Mouse (Mus musculus) megakaryocyte, embryonic 14.5 days (primary cell): ENCODE data around the gene Gpx3. TPM values are rescaled to one million over a fixed set of nuclear protein-coding genes. Genes with fewer than 3 reads are reported as not detected.

Experiments
- H3K27me3 ChIP-seq: replicated peaks from 2 replicates; pipeline ENCODE3; 2012; ENCODE audit warnings: inconsistent platforms
- H3K36me3 ChIP-seq: replicated peaks from 2 replicates; pipeline ENCODE3; 2012; ENCODE audit warnings: low read length, inconsistent platforms, mixed read lengths
- H3K4me1 ChIP-seq: 2 replicates; pipeline ENCODE4 v1.6.1; 2012; ENCODE audit warnings: inconsistent platforms
- H3K4me3 ChIP-seq: replicated peaks from 2 replicates; pipeline ENCODE3; 2012; ENCODE audit warnings: moderate library complexity, mild to moderate bottlenecking, inconsistent platforms
- H3K9me3 ChIP-seq: 2 replicates; pipeline ENCODE4 v1.6.1; 2012; ENCODE audit warnings: inconsistent platforms
- FLI1 ChIP-seq: IDR thresholded peaks from 2 replicates; pipeline ENCODE4 v1.6.1; 2012; ENCODE audit warnings: low read length, inconsistent platforms, mixed read lengths
- GATA1 ChIP-seq: IDR thresholded peaks from 3 replicates; pipeline ENCODE4 v1.6.1; 2012; ENCODE audit warnings: mixed read lengths, low read length, inconsistent platforms, borderline replicate concordance
- polyA plus RNA-seq: library from polyadenylated mRNA; stranded (reverse); fragments of >175 nt; gene quantifications from 2 replicates; pipeline ENCODE4 v1.2.3, GENCODE M21; 2012; ENCODE audit warnings: low replicate concordance; ENCODE audit not compliant: insufficient read depth

Gpx3 gene
- polyA plus RNA-seq, 1 experiment, result 34.2 TPM

DNA sequence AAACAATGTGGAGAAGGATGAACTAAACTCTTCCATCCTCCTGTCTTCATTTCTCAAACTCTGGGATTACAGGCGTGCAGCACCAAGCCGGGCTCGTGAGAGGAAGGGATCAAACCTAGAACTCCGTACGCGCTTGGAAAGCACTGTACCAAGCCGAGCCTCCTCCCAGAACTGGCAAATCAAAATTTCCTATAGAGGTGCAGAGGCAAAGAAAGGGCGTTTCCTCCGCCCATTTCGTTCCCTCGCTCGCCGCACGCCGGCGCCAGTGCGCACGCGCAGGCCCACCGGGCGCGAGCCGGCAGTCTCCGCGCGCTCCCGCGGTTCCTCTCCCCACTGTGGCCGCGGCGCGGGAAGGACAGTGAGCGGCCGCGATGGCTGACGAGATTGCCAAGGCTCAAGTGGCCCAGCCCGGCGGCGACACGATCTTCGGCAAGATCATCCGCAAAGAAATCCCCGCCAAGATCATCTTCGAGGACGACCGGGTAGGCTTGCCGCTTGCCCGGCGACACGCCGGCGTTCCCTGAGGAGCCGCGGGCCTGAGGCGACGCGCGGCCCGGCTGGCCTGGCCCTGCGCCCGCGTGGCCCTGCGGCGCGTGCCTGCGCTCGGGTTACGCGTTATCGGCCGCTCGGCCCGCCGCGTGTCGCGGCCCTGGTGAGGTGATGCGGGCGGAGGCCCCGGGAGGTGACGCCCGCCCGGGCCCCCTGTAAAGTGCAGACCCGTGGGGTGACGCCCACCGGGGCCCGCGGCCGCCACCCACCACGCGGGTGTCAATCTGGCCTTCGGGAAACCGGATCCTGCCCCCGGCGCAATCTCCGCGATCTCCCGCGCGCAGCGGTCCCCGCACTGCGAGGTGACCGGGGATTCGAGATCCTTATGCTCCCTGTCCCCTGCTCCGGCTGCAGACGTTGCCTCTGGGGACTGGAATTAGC, 35.9 kb upstream of the Gpx3 start, which contains the start of gene Hint1:
Gene Hint1 (plus strand): TSS at position 265 of the 930 bp plus-strand sequence.
- Histone ChIP-seq H3K36me3 (peaks cover 19% of the 10 kb centered on the region), H3K27me3 (no peaks in the 10 kb centered on the region), H3K9me3 (no peaks in the 10 kb centered on the region), H3K4me1 (peaks cover 69% of the 10 kb centered on the region), H3K4me3 (peak within 1 kb of the TSS; percentile 97)
- TF ChIP-seq GATA1 (0 out of 3 replicates have a peak, but pooled peaks have one; percentile 23), FLI1 (no peak)

DNA sequence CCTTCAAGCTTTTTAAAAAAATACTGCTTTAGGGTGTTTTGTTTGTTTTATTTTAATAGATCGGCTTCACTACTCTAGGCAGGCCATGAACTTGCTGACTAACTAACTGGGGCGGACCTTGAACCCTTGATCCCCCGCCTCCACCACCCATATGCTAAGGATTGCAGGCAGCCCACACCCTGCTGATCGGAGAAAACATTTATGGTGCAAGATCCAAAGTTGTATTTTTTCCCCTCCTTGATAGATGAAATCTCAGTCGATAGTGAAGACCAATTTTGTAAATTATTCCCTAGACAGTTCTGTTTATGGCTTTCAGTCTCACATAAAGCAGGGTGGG, 35.2 kb upstream of the Gpx3 start:
- no peaks in the 10 kb centered on the region for H3K9me3 ChIP-seq
- TF ChIP-seq GATA1, result no peak
- TF ChIP-seq FLI1, result no peak
- peaks cover 66% of the 10 kb centered on the region for H3K4me1 ChIP-seq
- H3K27me3 ChIP-seq, result no peaks in the 10 kb centered on the region
- peak overlapping the region; percentile 97 for H3K4me3 ChIP-seq
- H3K36me3 ChIP-seq, result peaks cover 25% of the 10 kb centered on the region

DNA sequence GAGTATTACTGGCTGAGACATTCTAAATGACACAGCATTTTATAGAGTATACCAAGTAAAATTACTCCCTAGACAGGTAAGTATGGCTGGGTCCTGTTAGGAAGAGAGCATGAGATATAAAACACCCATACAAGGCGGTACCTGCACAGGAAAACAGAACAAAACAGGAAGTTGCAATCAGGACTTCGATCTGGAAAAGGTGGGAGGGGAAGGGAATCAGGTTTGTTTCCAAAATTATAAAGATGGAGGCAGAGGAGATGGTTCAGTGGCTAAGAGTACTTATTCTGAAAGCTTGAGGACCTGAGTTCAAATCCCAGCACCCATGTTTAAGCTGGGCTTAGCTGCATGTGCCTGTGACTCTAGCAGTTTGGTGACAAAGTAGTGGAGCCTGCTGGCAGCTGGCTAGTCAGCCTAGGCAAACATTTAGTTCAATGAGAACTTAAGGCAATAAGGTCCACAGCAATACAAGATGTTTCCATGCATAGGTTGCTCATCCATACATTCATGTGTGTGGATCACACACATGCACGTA, 34.3 kb upstream of the Gpx3 start:
- peak overlapping the region; percentile 57 for H3K4me3 ChIP-seq

DNA sequence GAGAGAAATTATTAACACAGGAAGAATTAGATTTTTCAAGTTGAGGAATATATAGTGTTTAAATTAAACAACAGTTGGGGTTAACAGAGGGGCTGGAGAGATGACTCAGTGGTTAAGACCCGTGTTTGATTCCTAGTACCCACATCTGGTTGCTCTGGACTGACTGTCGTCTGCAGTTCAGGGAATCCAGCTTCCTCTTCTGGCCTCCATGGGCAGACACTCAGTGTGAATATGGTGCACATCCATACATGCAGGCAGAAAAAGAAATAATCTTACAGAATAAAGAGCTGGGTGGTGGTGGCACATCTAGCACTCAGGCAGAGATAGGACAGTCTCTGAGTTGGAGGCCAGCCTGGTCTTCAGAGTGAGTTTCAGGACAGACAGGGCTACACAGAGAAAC, 33.8 kb upstream of the Gpx3 start:
- H3K9me3 ChIP-seq, result no peaks in the 10 kb centered on the region
- TF ChIP-seq FLI1 (no peak), GATA1 (no peak)
- H3K27me3 ChIP-seq, result no peaks in the 10 kb centered on the region
- peaks cover 39% of the 10 kb centered on the region for H3K36me3 ChIP-seq
- H3K4me3 ChIP-seq, result peak overlapping the region; percentile 66
- H3K4me1 ChIP-seq, result peaks cover 55% of the 10 kb centered on the region

More for the DNA sequence above, 34.3 kb upstream of the Gpx3 start:
- H3K27me3 ChIP-seq, result no peaks in the 10 kb centered on the region
- TF ChIP-seq FLI1 (no peak), GATA1 (no peak)
- no peaks in the 10 kb centered on the region for H3K9me3 ChIP-seq
- peaks cover 35% of the 10 kb centered on the region for H3K36me3 ChIP-seq
- H3K4me1 ChIP-seq, result peaks cover 59% of the 10 kb centered on the region

DNA sequence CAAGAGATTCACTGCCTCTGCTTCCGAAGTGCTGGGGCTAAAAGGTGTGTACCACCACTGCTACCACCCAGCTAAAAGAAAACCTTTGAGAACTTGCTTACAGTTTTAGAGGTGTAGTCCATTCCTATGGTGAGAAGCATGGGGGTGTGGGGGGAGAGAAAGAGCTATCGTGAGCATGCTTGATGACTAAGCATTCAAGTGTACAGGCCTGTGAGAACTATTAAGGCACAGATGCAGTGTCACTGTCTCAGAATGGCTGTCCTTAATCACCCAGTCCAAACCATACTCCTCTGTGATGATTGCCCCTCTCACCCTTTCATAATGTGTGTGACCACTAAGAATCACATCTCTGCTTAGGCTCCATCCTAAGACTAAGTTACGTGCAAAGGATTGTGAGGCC, 32.9 kb upstream of the Gpx3 start:
- Histone ChIP-seq H3K4me3 (peak overlapping the region; percentile 58), H3K9me3 (no peaks in the 10 kb centered on the region), H3K36me3 (peaks cover 48% of the 10 kb centered on the region), H3K27me3 (no peaks in the 10 kb centered on the region), H3K4me1 (peaks cover 55% of the 10 kb centered on the region)
- TF ChIP-seq FLI1, result no peak
- no peak for TF ChIP-seq GATA1

DNA sequence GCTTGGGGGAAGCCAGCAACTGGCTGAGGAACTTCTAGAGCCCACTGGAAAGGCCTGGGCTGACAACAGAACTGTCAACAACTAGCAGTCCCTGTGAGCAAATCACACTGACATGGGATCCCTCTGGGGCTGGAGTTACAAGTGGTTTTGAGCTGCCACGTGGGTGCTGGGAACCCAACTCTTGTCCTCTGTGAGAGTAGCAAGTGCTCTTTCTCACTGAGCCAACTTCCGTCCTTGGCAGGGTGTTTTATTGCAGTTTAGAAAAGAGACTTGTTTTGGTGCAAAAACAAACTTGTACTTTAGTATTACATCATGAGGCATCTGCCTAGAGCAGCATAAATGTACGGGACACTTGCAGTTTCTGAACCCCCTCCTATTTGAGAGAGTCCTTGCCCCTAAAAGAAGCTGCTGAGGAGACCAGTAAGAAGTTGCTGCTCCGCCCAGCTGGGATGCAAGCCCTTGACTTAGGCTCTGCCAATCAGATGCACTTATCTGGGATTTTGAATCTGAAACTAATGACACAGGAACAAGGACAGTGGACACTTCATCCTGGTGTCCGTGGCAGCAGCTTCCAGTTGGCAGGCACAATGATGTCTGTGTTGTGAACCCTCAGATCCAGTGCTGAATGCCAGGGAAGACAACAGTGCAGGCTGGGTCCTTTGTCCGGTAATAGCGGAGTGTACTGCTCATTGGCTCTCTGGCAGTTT, 30.3 kb upstream of the Gpx3 start:
- peaks cover 40% of the 10 kb centered on the region for H3K4me1 ChIP-seq

DNA sequence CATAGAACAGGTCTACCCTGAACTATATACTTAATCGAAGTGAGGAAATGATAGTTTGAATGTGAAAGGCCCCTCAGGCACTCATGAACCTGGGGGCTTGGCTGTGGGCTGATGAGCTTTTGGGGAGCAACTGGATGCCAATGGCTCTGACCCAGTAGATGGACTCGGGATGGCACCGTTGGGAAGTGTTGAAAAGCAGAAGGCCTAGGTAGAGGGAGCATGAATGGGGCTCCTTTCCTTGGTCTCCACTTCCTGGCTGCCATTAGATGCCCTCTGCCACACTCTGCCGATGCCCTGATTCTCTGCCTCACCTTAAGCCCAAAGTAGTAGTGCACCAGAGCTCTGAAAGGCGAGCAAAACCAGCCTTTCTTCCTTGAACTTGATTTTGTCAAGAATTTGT, 26.2 kb upstream of the Gpx3 start:
- Histone ChIP-seq H3K9me3 (no peaks in the 10 kb centered on the region), H3K4me3 (no peak overlapping the region), H3K27me3 (peaks cover 7% of the 10 kb centered on the region), H3K4me1 (peaks cover 17% of the 10 kb centered on the region), H3K36me3 (peaks cover 37% of the 10 kb centered on the region)
- TF ChIP-seq GATA1 (no peak), FLI1 (no peak)

More for the DNA sequence above, 30.3 kb upstream of the Gpx3 start:
- H3K27me3 ChIP-seq, result no peaks in the 10 kb centered on the region
- no peaks in the 10 kb centered on the region for H3K9me3 ChIP-seq
- H3K4me3 ChIP-seq, result no peak overlapping the region
- no peak for TF ChIP-seq GATA1
- TF ChIP-seq FLI1, result no peak
- H3K36me3 ChIP-seq, result peaks cover 52% of the 10 kb centered on the region

DNA sequence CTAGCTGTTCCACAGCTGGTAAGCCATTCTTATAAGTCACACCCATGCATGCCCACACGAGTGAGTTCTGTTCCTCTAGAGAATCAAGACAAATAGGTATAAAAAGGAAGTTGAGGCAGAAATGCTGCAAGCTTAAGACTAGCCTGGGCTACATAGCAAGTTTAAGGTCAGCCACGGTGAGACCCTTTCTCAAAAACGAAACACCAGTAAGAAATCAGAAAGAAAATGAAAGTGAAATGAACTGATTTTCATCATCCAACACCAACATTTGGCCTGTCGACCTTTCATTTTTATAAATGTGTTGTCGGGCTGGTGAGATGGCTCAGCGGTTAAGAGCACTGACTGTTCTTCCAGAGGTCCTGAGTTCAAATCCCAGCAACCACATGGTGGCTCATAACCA, 23.4 kb upstream of the Gpx3 start:
- peaks cover 8% of the 10 kb centered on the region for H3K36me3 ChIP-seq
- H3K4me3 ChIP-seq, result no peak overlapping the region
- H3K27me3 ChIP-seq, result peaks cover 10% of the 10 kb centered on the region
- TF ChIP-seq FLI1 (no peak), GATA1 (no peak)
- no peaks in the 10 kb centered on the region for H3K9me3 ChIP-seq
- H3K4me1 ChIP-seq, result peaks cover 20% of the 10 kb centered on the region

DNA sequence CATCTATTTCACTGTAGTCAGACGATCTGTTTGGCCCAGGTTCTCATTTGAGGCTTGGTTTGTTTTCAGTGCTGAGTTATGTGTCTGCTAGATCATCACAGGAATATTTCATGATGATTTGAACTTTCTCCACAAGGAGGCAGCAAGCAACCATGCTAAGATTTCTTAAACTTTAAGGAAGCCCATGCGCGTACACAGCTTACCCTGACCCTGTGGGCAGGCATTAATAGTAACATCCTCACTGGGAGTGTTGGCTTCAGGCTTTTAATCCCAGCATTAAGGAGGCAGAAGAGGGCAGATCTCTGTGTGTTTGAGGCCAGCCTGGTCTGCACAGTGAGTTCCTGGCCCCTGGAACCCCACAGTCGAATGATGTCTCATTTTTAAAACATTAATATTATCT, 22.8 kb upstream of the Gpx3 start:
- Histone ChIP-seq H3K9me3 (no peaks in the 10 kb centered on the region), H3K4me1 (peaks cover 25% of the 10 kb centered on the region), H3K27me3 (peaks cover 10% of the 10 kb centered on the region), H3K4me3 (no peak overlapping the region), H3K36me3 (peaks cover 3% of the 10 kb centered on the region)
- TF ChIP-seq FLI1, result no peak
- no peak for TF ChIP-seq GATA1
